Mouse (Mus musculus) brain, embryonic 14.5 days (tissue): ENCODE measurements around the gene Auts2. TPM values are rescaled to one million over a fixed set of nuclear protein-coding genes. Genes with fewer than 3 reads are reported as not detected.

Source experiments
- DNase-seq: peaks from one replicate; pipeline ENCODE4 v3.0.0-alpha.2; 2011; ENCODE audit warnings: low read depth
- CTCF ChIP-seq: fragments of 200-500 bp; IDR thresholded peaks from 2 replicates; pipeline ENCODE4 v1.5.1; 2012; ENCODE audit warnings: inconsistent platforms, mild to moderate bottlenecking, moderate library complexity, borderline replicate concordance; ENCODE audit not compliant: insufficient read depth, insufficient read length; ENCODE audit errors: extremely low read depth
- POLR2A ChIP-seq: fragments of 200-500 bp; IDR thresholded peaks from 2 replicates; pipeline ENCODE4 v1.6.1; 2012; ENCODE audit warnings: mild to moderate bottlenecking, inconsistent platforms, borderline replicate concordance; ENCODE audit not compliant: poor library complexity, insufficient read depth, insufficient read length, severe bottlenecking; ENCODE audit errors: extremely low read depth
- polyA plus RNA-seq: library from polyadenylated mRNA; depleted of rRNA; stranded (reverse); fragments of >200 nt; gene quantifications from 2 replicates; pipeline ENCODE4 v1.2.3, GENCODE M21; 2012

The Auts2 gene
- polyA plus RNA-seq, 1 experiment = 122 TPM

GRCm38 (mm10) chr5:131431896-131432295 is 1111.2 kb downstream of the Auts2 start:
- DNase-seq = no peak
- no peak for TF ChIP-seq CTCF
- TF ChIP-seq POLR2A = no peak

- DNase-seq = peak; percentile 74
- TF ChIP-seq CTCF (peak; percentile 92), POLR2A (no peak)
These were observed 1113.0 kb downstream of the Auts2 start for GRCm38 (mm10) chr5:131430109-131430508.

GRCm38 (mm10) chr5:131429563-131429962 is 1113.6 kb downstream of the Auts2 start:
- no peak for DNase-seq
- TF ChIP-seq CTCF (peak; percentile 38; the same call in 1 of the 2 replicates), POLR2A (no peak)

GRCm38 (mm10) chr5:131427734-131428413 is 1115.3 kb downstream of the Auts2 start:
- DNase-seq = peak; percentile 85
- TF ChIP-seq CTCF = peak; percentile 97
- TF ChIP-seq POLR2A = no peak

- TF ChIP-seq CTCF (peak; percentile 46; the same call in 1 of the 2 replicates), POLR2A (no peak)
- DNase-seq = no peak
These were observed 1120.4 kb downstream of the Auts2 start for GRCm38 (mm10) chr5:131422737-131423136.

- no peak for TF ChIP-seq CTCF
- no peak for TF ChIP-seq POLR2A
- no peak for DNase-seq
These were observed 1122.7 kb downstream of the Auts2 start for GRCm38 (mm10) chr5:131420406-131420805.

- TF ChIP-seq POLR2A (no peak), CTCF (no peak)
- no peak for DNase-seq
These were observed 1127.1 kb downstream of the Auts2 start for GRCm38 (mm10) chr5:131415902-131416545.

- no peak for TF ChIP-seq CTCF
- no peak for TF ChIP-seq POLR2A
- DNase-seq = peak; percentile 65
These were observed 1144.9 kb downstream of the Auts2 start for GRCm38 (mm10) chr5:131398250-131398649.

- no peak for DNase-seq
- no peak for TF ChIP-seq CTCF
- no peak for TF ChIP-seq POLR2A
These were observed 1147.4 kb downstream of the Auts2 start for GRCm38 (mm10) chr5:131395756-131396155.
